Comparison of ENCODE assay signal across 10 mouse cellular contexts in genomic region chr1:161494343-161494742, GRCm38 (mm10). TPM values are rescaled to one million over a fixed set of nuclear protein-coding genes. Genes with fewer than 3 reads are reported as not detected.
DNase-seq lines count a peak whose midpoint lies in the region; ATAC-seq and TF ChIP-seq lines count a peak whose summit lies in the region.
"Had no signal": no experiment of that assay in that cellular context is flagged by ENCODE, and none has a peak within 500 bp of the region (broad histone marks: within the 10 kb centered on the region; RNA-seq: fewer than 3 reads in every experiment).

Tnfsf18 (plus strand) TSS chr1:161494655.

- H3K36me3 ChIP-seq in hindbrain, embryonic 13.5 days: no peaks in the 10 kb centered on the region
- no peaks in the 10 kb centered on the region for H3K36me3 ChIP-seq in hindbrain, embryonic 12.5 days
- no peaks in the 10 kb centered on the region for H3K36me3 ChIP-seq in heart, embryonic 10.5 days
- no peaks in the 10 kb centered on the region for H3K36me3 ChIP-seq in kidney, postnatal 0 days (ENCODE audit: insufficient read depth, low read length)
- H3K36me3 ChIP-seq: midbrain, embryonic 12.5 days had no signal

- H3K4me3 ChIP-seq in hindbrain, embryonic 13.5 days: no peak within 1 kb of the TSS
- H3K4me3 ChIP-seq in hindbrain, embryonic 12.5 days: no peak within 1 kb of the TSS
- H3K4me3 ChIP-seq in heart, embryonic 10.5 days: no peak within 1 kb of the TSS
- no peak within 1 kb of the TSS for H3K4me3 ChIP-seq in kidney, postnatal 0 days (replicated peaks; ENCODE audit: low read depth, low read length)
- H3K4me3 ChIP-seq: erythroblast, embryonic 14.5 days; midbrain, embryonic 12.5 days had no signal

- H3K4me2 ChIP-seq in hindbrain, embryonic 13.5 days: no peak within 1 kb of the TSS
- H3K4me2 ChIP-seq in hindbrain, embryonic 12.5 days (replicated peaks): no peak within 1 kb of the TSS
- peak within 1 kb of the TSS; percentile 25; the same call in 1 of the 2 replicates for H3K4me2 ChIP-seq in kidney, postnatal 0 days (ENCODE audit: low read length)
- H3K4me2 ChIP-seq: midbrain, embryonic 12.5 days had no signal

- no peaks in the 10 kb centered on the region for H3K27me3 ChIP-seq in hindbrain, embryonic 13.5 days
- no peaks in the 10 kb centered on the region for H3K27me3 ChIP-seq in hindbrain, embryonic 12.5 days
- H3K27me3 ChIP-seq in heart, embryonic 10.5 days (ENCODE audit: insufficient read depth, poor library complexity, severe bottlenecking): no peaks in the 10 kb centered on the region
- H3K27me3 ChIP-seq in kidney, postnatal 0 days (ENCODE audit: insufficient read depth, low read length): no peaks in the 10 kb centered on the region
- H3K27me3 ChIP-seq: midbrain, embryonic 12.5 days had no signal

- H3K9ac ChIP-seq in hindbrain, embryonic 13.5 days: no peak within 1 kb of the TSS
- H3K9ac ChIP-seq in hindbrain, embryonic 12.5 days: no peak within 1 kb of the TSS
- no peak within 1 kb of the TSS for H3K9ac ChIP-seq in kidney, postnatal 0 days (ENCODE audit: low read depth, low read length)
- H3K9ac ChIP-seq: midbrain, embryonic 12.5 days had no signal

- no peaks in the 10 kb centered on the region for H3K9me3 ChIP-seq in hindbrain, embryonic 13.5 days
- H3K9me3 ChIP-seq in hindbrain, embryonic 12.5 days (replicated peaks): no peaks in the 10 kb centered on the region
- H3K9me3 ChIP-seq in heart, embryonic 10.5 days: no peaks in the 10 kb centered on the region
- no peaks in the 10 kb centered on the region for H3K9me3 ChIP-seq in kidney, postnatal 0 days (replicated peaks; ENCODE audit: low read length)
- H3K9me3 ChIP-seq: midbrain, embryonic 12.5 days had no signal

- H3K27ac ChIP-seq in hindbrain, embryonic 13.5 days: no peak within 1 kb of the TSS
- no peak within 1 kb of the TSS for H3K27ac ChIP-seq in hindbrain, embryonic 12.5 days
- H3K27ac ChIP-seq in heart, embryonic 10.5 days: no peak within 1 kb of the TSS
- no peak within 1 kb of the TSS for H3K27ac ChIP-seq in kidney, postnatal 0 days
- H3K27ac ChIP-seq: midbrain, embryonic 12.5 days had no signal

- no peak for TF ChIP-seq CTCF in kidney, postnatal 0 days (IDR thresholded peaks at IDR 0.05; ENCODE audit: low read depth)

- ATAC-seq in hindbrain, embryonic 13.5 days (ENCODE audit: low FRiP score): peak; percentile 57; the same call in 1 of the 2 replicates
- ATAC-seq in hindbrain, embryonic 12.5 days (ENCODE audit: low FRiP score): no peak
- no peak for ATAC-seq in kidney, postnatal 0 days (replicated peaks; ENCODE audit: low FRiP score, low read depth)
- ATAC-seq in megakaryocyte progenitor cell, adult 5-6 weeks (replicated peaks; ENCODE audit: poor library complexity): peak; percentile 35
- ATAC-seq in erythroid progenitor cell, adult 5-6 weeks (replicated peaks; ENCODE audit: low FRiP score, poor library complexity, severe bottlenecking): no peak

- peak; percentile 82 for DNase-seq in adrenal gland, postnatal 14 days
- DNase-seq in heart, embryonic 10.5 days (ENCODE audit: low spot score): peak; percentile 79
- peak; percentile 95 for DNase-seq in kidney, postnatal 0 days (ENCODE audit: low spot score)
- DNase-seq in thymus, postnatal 4 days: no peak

- 47% methylated on average over 8 of the region's 8 CpGs for WGBS in hindbrain, embryonic 13.5 days
- 57% methylated on average over 8 of the region's 8 CpGs for WGBS in hindbrain, embryonic 12.5 days
- 55% methylated on average over 8 of the region's 8 CpGs for WGBS in heart, embryonic 10.5 days
- 15% methylated on average over 8 of the region's 8 CpGs for WGBS in kidney, postnatal 0 days

- H3K4me1 ChIP-seq in hindbrain, embryonic 13.5 days (replicated peaks): no peaks in the 10 kb centered on the region
- H3K4me1 ChIP-seq in hindbrain, embryonic 12.5 days: no peaks in the 10 kb centered on the region
- no peaks in the 10 kb centered on the region for H3K4me1 ChIP-seq in heart, embryonic 10.5 days
- H3K4me1 ChIP-seq in kidney, postnatal 0 days (replicated peaks; ENCODE audit: insufficient read depth, low read length): no peaks in the 10 kb centered on the region
- H3K4me1 ChIP-seq: midbrain, embryonic 12.5 days had no signal

RNA-seq across cellular contexts. Expression of gene Tnfsf18, which starts in this region (rescaled TPM):
- polyA plus RNA-seq in hindbrain, embryonic 13.5 days (2015; fragmentation: Nextera tagmentation; extraction: Ambion mirVana): not detected in 2 replicates
- not detected in 2 replicates for polyA plus RNA-seq in hindbrain, embryonic 12.5 days (2016; fragmentation: Nextera tagmentation; extraction: Ambion mirVana)
- total RNA-seq in adrenal gland, postnatal 14 days (2021): not detected in 2 replicates
- polyA plus RNA-seq in heart, embryonic 10.5 days (2016; fragmentation: Nextera tagmentation; extraction: Ambion mirVana): 0.11 TPM in 1 of 2 replicates, not detected in the other
- polyA plus RNA-seq in kidney, postnatal 0 days (2015; fragmentation: Nextera tagmentation; extraction: Ambion mirVana): 0.06 TPM in 1 of 2 replicates, not detected in the other
- total RNA-seq in megakaryocyte progenitor cell, adult 5-6 weeks (2015): not detected in 2 replicates
- not detected in 2 replicates for total RNA-seq in megakaryocyte progenitor cell, adult 5-6 weeks (2017)
- not detected in 2 replicates for total RNA-seq in erythroid progenitor cell, adult 5-6 weeks (2015; ENCODE audit: low replicate concordance)
- 0.13 TPM in 1 of 2 replicates, not detected in the other for total RNA-seq in erythroid progenitor cell, adult 5-6 weeks (2017; ENCODE audit: low replicate concordance)
- polyA plus RNA-seq: erythroblast, embryonic 14.5 days had no signal

Comparison
In these comparisons a context has a peak if more than half of its experiments do, and no peak if none do; other contexts are left out.
1. Peak in ATAC-seq in hindbrain, embryonic 13.5 days; RNA of the gene not detected or under 1 TPM.
2. Peak in DNase-seq in adrenal gland, postnatal 14 days; RNA of the gene not detected or under 1 TPM.
3. Peak in DNase-seq in heart, embryonic 10.5 days; RNA of the gene not detected or under 1 TPM.
4. Peak in DNase-seq and H3K4me2 ChIP-seq in kidney, postnatal 0 days; RNA of the gene not detected or under 1 TPM.
5. Peak in ATAC-seq in megakaryocyte progenitor cell, adult 5-6 weeks; RNA of the gene not detected or under 1 TPM.